In the genomic region with DNA sequence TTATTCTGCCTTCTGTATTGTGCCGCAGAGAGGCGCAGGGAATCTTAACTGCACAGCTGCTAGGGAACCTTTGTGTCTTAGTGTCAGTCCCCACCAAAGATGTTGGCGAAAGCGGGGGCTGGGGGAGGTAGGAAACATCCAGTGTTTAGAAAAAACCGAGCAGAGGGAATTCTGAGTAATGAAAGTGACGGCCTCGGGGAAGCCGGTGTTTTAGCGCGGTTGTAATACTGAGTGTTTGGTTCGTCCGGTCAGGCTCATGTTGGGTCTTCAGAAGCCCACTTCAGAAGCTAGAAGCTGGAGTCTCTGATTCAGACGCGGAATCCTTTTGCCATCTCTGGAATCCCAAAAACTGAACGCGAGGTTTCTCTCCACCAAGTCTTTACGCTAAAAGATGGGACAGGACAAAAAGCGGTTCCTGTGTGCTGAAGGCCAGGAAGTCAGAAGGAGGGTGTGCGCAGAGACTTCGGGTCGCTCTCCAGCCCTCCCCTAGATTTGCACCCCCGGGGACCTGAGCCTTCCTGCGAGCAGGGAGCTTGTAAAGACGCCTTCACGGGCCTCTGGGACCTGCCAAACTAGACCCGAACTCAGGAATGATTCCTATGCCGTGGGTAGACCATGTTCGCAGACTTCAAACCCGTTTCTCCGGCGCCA, we compare ENCODE assay signal across 8 mouse cellular contexts. TPM values are rescaled to one million over a fixed set of nuclear protein-coding genes. Genes with fewer than 3 reads are reported as not detected.
DNase-seq lines count a peak whose midpoint lies in the region; ATAC-seq and TF ChIP-seq lines count a peak whose summit lies in the region.

No protein-coding gene starts in this region.

- TF ChIP-seq CTCF in liver, adult 2 months (IDR thresholded peaks at IDR 0.05; ENCODE audit: low read depth, low read length): no peak

- H3K4me2 ChIP-seq in hindbrain, embryonic 14.5 days (replicated peaks): peak overlapping the region; percentile 37
- peak overlapping the region; percentile 54 for H3K4me2 ChIP-seq in midbrain, embryonic 13.5 days (replicated peaks)

- H3K27ac ChIP-seq in liver, adult 2 months (replicated peaks; ENCODE audit: insufficient read depth, low read depth, low read length): no peak overlapping the region
- no peak overlapping the region for H3K27ac ChIP-seq in embryonic facial prominence, embryonic 10.5 days (replicated peaks)
- no peak overlapping the region for H3K27ac ChIP-seq in hindbrain, embryonic 14.5 days
- H3K27ac ChIP-seq in midbrain, embryonic 13.5 days: no peak overlapping the region

- H3K4me3 ChIP-seq in liver, adult 2 months (ENCODE audit: insufficient read depth, low read depth, low read length): peak overlapping the region; percentile 23; the same call in 1 of the 2 replicates
- H3K4me3 ChIP-seq in embryonic facial prominence, embryonic 10.5 days: peak overlapping the region; percentile 38
- H3K4me3 ChIP-seq in hindbrain, embryonic 14.5 days (replicated peaks; ENCODE audit: low read length): peak overlapping the region; percentile 8; the same call in 1 of the 2 replicates
- peak overlapping the region; percentile 38 for H3K4me3 ChIP-seq in midbrain, embryonic 13.5 days (replicated peaks)

- no peaks in the 10 kb centered on the region; the same call in 1 of the 2 replicates for H3K4me1 ChIP-seq in liver, adult 2 months (ENCODE audit: control insufficient read depth, insufficient read depth, low read length)
- peaks cover 31% of the 10 kb centered on the region for H3K4me1 ChIP-seq in embryonic facial prominence, embryonic 10.5 days
- 0 out of 2 replicates have a peak, but pooled peaks cover 9% of the 10 kb centered on the region for H3K4me1 ChIP-seq in hindbrain, embryonic 14.5 days (replicated peaks; ENCODE audit: control insufficient read depth, insufficient read depth, low read length)
- peaks cover 32% of the 10 kb centered on the region for H3K4me1 ChIP-seq in midbrain, embryonic 13.5 days (replicated peaks)

- no peak for DNase-seq in liver, adult 2 months (ENCODE audit: extremely low read depth, low read depth, low spot score)
- DNase-seq in liver: no peak
- peak; percentile 53 for DNase-seq in embryonic facial prominence, embryonic 10.5 days (ENCODE audit: low spot score)
- peak; percentile 40 for DNase-seq in hindbrain, embryonic 14.5 days (ENCODE audit: low spot score)
- no peak for DNase-seq in urinary bladder, postnatal 14 days (ENCODE audit: low spot score)
- no peak for DNase-seq in frontal cortex, postnatal 10 days (ENCODE audit: low spot score in 2 of 2)
- DNase-seq in ovary, postnatal 36 days (ENCODE audit: low spot score): no peak

- no peaks in the 10 kb centered on the region for H3K36me3 ChIP-seq in liver, adult 2 months (ENCODE audit: control insufficient read depth, insufficient read depth, low read length)
- H3K36me3 ChIP-seq in embryonic facial prominence, embryonic 10.5 days (replicated peaks): no peaks in the 10 kb centered on the region
- H3K36me3 ChIP-seq in hindbrain, embryonic 14.5 days (replicated peaks; ENCODE audit: control insufficient read depth, insufficient read depth): no peaks in the 10 kb centered on the region
- H3K36me3 ChIP-seq in midbrain, embryonic 13.5 days: no peaks in the 10 kb centered on the region

- ATAC-seq in hindbrain, embryonic 14.5 days (ENCODE audit: low FRiP score): no peak
- no peak for ATAC-seq in midbrain, embryonic 13.5 days

- no peak for TF ChIP-seq POLR2A in liver, adult 2 months (IDR thresholded peaks at IDR 0.05; ENCODE audit: extremely low read depth, insufficient read depth, low read length)

- H3K9me3 ChIP-seq in embryonic facial prominence, embryonic 10.5 days: no peaks in the 10 kb centered on the region
- no peaks in the 10 kb centered on the region for H3K9me3 ChIP-seq in hindbrain, embryonic 14.5 days (ENCODE audit: control insufficient read depth, low read length)
- H3K9me3 ChIP-seq in midbrain, embryonic 13.5 days: no peaks in the 10 kb centered on the region

- H3K79me2 ChIP-seq in liver, adult 2 months (ENCODE audit: control insufficient read depth, insufficient read depth, low read length): no peaks in the 10 kb centered on the region

- H3K9ac ChIP-seq in liver, adult 2 months (ENCODE audit: low read depth, low read length): no peak overlapping the region
- no peak overlapping the region for H3K9ac ChIP-seq in hindbrain, embryonic 14.5 days
- H3K9ac ChIP-seq in midbrain, embryonic 13.5 days (replicated peaks): no peak overlapping the region; the same call in 1 of the 2 replicates

- 3% methylated on average over 31 of the region's 31 CpGs for WGBS in liver, adult 2 months
- WGBS in embryonic facial prominence, embryonic 10.5 days: under 1% methylated on average over 31 of the region's 31 CpGs
- WGBS in hindbrain, embryonic 14.5 days: under 1% methylated on average over 31 of the region's 31 CpGs
- under 1% methylated on average over 31 of the region's 31 CpGs for WGBS in midbrain, embryonic 13.5 days

- peaks cover 26% of the 10 kb centered on the region for H3K27me3 ChIP-seq in liver, adult 2 months (ENCODE audit: control insufficient read depth, insufficient read depth, low read length)
- peaks cover 96% of the 10 kb centered on the region for H3K27me3 ChIP-seq in embryonic facial prominence, embryonic 10.5 days (replicated peaks; ENCODE audit: low read depth, poor library complexity, severe bottlenecking)
- peaks cover 89% of the 10 kb centered on the region for H3K27me3 ChIP-seq in hindbrain, embryonic 14.5 days (ENCODE audit: control insufficient read depth, insufficient read depth, low read length)
- H3K27me3 ChIP-seq in midbrain, embryonic 13.5 days: peaks cover 95% of the 10 kb centered on the region

RNA-seq across cellular contexts. Expression of gene Eomes, which starts 0.6 kb away (rescaled TPM):
- total RNA-seq in liver, adult 2 months (2014; rRNA removed): not detected in 2 replicates
- polyA plus RNA-seq in liver, adult 2 months (2012; rRNA removed): 0.11 TPM in 1 of 2 replicates, not detected in the other
- 0.24 and 0.36 TPM in 2 replicates for polyA plus RNA-seq in embryonic facial prominence, embryonic 10.5 days (2016; fragmentation: Nextera tagmentation; extraction: Ambion mirVana)
- 0.66 and 1.1 TPM in 2 replicates for polyA plus RNA-seq in hindbrain, embryonic 14.5 days (2014; fragmentation: Nextera tagmentation; extraction: Ambion mirVana)
- 0.68 and 2.6 TPM in 2 replicates for polyA plus RNA-seq in midbrain, embryonic 13.5 days (2015; fragmentation: Nextera tagmentation; extraction: Ambion mirVana)

RNA-seq across cellular contexts. Expression of gene Golga4, which starts 28.7 kb away (rescaled TPM):
- 41.1 and 47.3 TPM in 2 replicates for total RNA-seq in liver, adult 2 months (2014; rRNA removed)
- polyA plus RNA-seq in liver, adult 2 months (2012; rRNA removed): 6.7 and 9.0 TPM in 2 replicates
- 41.6 and 43.1 TPM in 2 replicates for polyA plus RNA-seq in embryonic facial prominence, embryonic 10.5 days (2016; fragmentation: Nextera tagmentation; extraction: Ambion mirVana)
- 43.9 and 47.1 TPM in 2 replicates for polyA plus RNA-seq in hindbrain, embryonic 14.5 days (2014; fragmentation: Nextera tagmentation; extraction: Ambion mirVana)
- polyA plus RNA-seq in midbrain, embryonic 13.5 days (2015; fragmentation: Nextera tagmentation; extraction: Ambion mirVana): 52.6 and 56.5 TPM in 2 replicates

Comparison
In these comparisons a context has a peak if more than half of its experiments do, and no peak if none do; other contexts are left out.
1. DNase-seq: peak in embryonic facial prominence, embryonic 10.5 days (single experiment) and hindbrain, embryonic 14.5 days (single experiment); none in liver, adult 2 months (single experiment), liver (single experiment), urinary bladder, postnatal 14 days (single experiment), frontal cortex, postnatal 10 days (0 of 2) and ovary, postnatal 36 days (single experiment).
2. Peak in every context shown above with its lines, with median percentiles within 50 percentile points of each other: H3K4me3 ChIP-seq.